Mouse (Mus musculus): Measurements from ENCODE around the gene Kcnab1. TPM values are rescaled to one million over a fixed set of nuclear protein-coding genes. Genes with fewer than 3 reads are reported as not detected.

Kcnab1 gene
- 10 to 100 TPM; 51.3 to 60.4 TPM for total RNA-seq (2021)
- long read RNA-seq, transcript Kcnab1-201 (14 exons, 3,245 nt): major isoform, 24 of 31 reads
- long read RNA-seq, partial matches to known transcripts: 2 of 31 reads
- long read RNA-seq, other reads (novel, unspliced or antisense): 5 of 31 reads

- peak; percentile 56 to 57 for DNase-seq (ENCODE audit: low spot score in 2 of 2)
Observed at GRCm38 (mm10) chr3:65108945-65109921, at the start of gene Kcnab1. TSS of gene Kcnab1 (plus strand) at chr3:65109384.

DNA sequence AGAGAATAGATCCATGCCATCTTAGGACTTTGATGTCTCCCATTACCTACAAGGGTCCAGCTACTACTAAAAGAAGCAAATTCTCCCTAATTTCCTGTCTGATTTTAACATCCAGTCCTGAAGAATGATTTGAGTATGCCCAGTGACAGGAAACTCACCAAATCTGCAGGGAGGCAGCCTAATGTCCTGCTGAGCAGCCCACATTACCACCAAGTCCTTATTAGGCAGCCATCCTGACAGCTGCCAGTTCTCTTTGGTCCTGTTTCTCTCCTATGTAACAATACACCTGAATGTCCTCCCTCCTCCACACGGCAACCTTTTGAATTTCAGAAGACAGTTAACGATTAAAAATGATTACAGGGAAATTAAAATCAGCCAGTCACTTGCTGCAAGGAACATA lies 20.9 kb upstream of the Kcnab1 start:
- DNase-seq (ENCODE audit: low spot score in 2 of 2): no peak

- DNase-seq (ENCODE audit: low spot score in 2 of 2): no peak
Observed at GRCm38 (mm10) chr3:65104117-65104516, 5.1 kb upstream of the Kcnab1 start.

- DNase-seq (ENCODE audit: low spot score in 2 of 2): no peak
Observed at GRCm38 (mm10) chr3:65110190-65110589, 1.0 kb downstream of the Kcnab1 start.

DNA sequence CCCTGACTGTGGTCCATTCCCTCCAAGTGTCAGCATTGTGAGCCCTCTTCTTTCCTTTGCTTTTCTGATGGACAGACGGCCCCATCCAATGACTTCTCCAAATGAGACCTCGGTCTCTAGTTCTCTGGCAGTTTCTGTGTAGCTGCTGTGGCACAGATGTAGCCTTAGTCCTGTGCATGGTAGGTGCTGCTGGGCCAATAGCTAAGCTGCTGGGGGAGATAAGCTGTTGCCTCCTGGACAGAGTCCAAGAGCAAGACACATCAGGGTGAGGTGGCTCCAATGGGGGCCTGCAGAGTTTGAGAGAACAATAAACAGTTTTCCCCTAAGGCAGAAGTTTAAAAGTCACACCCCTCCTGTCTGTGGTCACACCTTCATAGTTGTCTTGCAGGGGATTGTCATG lies 2.0 kb downstream of the Kcnab1 start:
- no peak for DNase-seq (ENCODE audit: low spot score in 2 of 2)

DNA sequence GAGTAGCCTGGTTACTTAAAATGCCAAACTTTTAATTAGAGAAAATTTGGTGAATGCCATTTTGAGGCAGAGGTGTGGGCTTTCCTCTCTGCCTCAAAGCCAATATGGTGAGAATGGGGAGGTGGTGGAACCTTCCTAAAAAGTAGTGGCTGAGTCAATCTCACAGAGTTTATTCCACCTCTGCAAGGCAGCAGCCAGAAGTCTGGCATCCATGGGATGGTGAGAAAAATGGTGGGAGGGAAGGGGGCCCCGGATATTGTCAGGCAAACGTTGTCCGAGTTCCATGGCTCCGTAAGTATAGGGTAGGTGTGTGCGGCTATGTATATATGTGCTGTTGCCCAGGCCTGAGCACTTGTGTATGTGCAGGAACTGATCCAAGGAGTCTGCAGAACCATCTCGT lies 6.0 kb downstream of the Kcnab1 start:
- DNase-seq (ENCODE audit: low spot score in 2 of 2): no peak

GRCm38 (mm10) chr3:65116958-65117357 lies 7.8 kb downstream of the Kcnab1 start:
- no peak for DNase-seq (ENCODE audit: low spot score in 2 of 2)

- DNase-seq (ENCODE audit: low spot score in 2 of 2): no peak
Observed at GRCm38 (mm10) chr3:65117365-65117764, 8.2 kb downstream of the Kcnab1 start.

GRCm38 (mm10) chr3:65124975-65125374 lies 15.8 kb downstream of the Kcnab1 start:
- DNase-seq (ENCODE audit: low spot score in 2 of 2): peak in 1 of 2 experiments; percentile 53

DNA sequence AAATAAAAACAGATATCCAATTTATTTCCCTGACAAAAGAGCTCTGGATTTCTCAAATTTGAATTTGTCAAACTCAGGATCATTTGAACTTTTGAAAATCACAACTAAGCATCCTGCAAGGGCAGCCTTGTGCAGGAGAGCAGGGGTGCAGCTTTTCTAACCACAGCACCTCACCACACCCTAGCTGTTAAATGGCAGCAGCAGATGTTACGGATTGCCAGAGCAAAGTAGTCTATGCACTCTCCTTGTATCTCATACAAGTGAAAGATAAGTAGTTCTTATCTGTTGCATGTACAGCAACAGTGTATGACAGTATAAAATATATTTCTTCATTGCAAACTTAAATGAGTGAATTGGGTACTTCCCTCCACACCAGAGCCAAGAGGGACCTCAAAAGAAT lies 20.4 kb downstream of the Kcnab1 start:
- DNase-seq (ENCODE audit: low spot score in 2 of 2): no peak

DNA sequence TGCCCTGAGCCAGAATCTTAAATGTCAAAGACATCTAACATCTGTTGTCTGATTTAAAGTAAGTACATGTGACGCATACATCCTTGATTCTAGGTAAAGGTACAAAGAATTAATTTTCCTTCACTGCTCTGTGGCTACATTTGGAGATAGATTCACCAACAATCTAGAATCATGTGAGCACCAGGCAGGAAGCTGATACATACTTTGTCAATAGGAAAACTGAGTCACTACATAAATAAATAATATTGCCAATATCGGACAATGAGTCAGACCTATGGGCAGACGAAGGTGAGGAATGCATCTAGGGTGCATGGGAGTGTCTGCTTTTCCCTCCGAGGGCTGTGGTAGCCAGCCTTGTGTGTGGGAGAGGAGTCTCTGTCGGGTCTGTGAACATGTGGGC lies 25.7 kb downstream of the Kcnab1 start:
- no peak for DNase-seq (ENCODE audit: low spot score in 2 of 2)

DNA sequence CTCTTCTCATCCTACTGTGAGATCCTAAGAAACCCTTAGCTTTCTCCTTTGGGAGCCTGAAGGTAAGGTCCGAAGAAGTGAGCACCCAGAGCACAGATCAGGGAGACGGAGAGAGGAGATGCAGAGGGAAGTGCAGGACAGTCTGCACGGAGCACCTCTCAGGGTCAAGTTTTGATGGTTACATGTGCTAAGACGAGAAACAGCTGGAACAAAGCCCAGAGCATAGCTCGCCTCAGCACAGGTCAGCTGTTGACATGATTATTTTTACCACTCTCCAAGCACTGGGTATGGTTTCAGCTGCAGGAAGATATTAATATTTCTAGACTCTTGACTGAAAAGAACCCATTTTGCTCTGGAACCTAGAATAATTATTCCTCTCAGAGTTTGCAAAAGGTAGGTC lies 27.7 kb downstream of the Kcnab1 start:
- DNase-seq (ENCODE audit: low spot score in 2 of 2): no peak

DNA sequence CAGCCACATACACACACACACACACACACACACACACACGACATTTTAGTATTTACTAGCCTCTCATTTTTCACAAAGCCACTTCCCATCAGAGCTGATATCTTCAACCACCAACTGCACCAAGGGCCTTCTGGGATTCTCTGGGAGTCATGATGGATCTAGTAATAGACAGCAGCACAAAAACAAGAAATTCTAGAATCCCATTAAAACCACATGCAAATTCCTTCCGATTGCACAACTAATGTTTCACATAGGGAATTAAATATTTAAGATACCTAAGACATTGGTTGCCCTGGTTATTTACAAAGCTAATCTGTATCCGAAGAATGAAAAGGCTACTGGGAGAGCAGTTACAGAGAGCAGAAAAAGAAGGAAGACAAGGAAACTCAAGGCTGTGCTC lies 29.6 kb downstream of the Kcnab1 start:
- DNase-seq (ENCODE audit: low spot score in 2 of 2): no peak

DNA sequence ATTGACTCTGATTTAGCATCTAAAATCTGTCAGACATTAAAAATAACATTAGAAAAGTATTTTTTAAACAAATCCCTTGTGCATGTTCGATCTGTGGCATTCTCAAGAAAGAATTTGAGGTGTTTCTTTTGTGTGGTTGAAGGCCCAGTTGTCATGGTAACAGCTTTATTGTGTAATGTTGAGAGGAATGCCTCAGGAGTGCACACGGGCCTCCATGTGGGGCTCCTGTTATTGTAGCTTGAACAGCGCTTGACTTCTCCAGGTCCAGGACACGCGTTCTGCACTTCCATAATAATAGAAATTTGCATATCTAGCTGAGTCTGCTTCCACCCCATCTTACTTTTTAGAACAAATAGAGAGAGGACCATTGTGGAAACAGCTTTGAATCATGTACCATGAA lies 36.0 kb downstream of the Kcnab1 start:
- no peak for DNase-seq (ENCODE audit: low spot score in 2 of 2)

DNA sequence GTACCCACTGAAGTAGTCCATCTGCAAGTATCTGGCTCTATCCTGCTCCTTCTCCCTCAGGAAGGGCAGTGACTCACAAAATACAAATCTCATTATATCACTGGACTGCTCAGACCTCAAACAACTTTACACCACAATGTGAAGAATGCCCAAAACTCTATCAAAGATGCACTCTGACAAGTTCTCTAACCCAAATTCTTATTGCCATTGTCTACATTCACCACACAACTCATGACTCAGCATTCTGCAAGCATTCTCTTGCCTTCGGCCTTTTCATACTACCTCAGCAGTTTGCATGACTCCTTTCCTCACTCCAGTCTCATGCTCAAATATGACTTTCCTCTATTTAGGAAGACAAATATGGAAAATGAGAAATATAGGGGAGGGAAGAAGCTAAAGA lies 42.6 kb downstream of the Kcnab1 start:
- DNase-seq (ENCODE audit: low spot score in 2 of 2): no peak

- DNase-seq (ENCODE audit: low spot score in 2 of 2): no peak
Observed at GRCm38 (mm10) chr3:65172964-65173363, 63.8 kb downstream of the Kcnab1 start.

- peak; percentile 35 to 45 for DNase-seq (ENCODE audit: low spot score in 2 of 2)
Observed at GRCm38 (mm10) chr3:65174564-65174963, 65.4 kb downstream of the Kcnab1 start.

DNA sequence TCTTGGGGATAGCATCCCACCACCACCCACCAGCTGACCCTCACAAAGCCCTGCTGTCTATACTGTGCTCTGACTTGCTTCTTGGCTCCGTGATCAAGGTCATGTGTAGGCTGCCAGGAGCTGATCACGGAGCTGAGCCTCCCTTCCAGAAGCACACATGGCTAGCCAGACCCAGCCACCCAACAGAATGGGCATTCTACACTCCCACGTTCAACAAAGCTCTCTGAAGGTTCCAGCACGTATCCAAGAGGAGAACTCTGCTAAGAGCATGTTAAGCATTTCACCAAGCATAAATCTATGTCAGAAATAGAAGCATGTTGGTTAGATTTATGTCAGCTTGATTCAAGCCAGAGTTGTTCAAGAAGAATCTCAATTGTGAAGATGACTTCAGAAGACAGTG lies 66.6 kb downstream of the Kcnab1 start:
- DNase-seq (ENCODE audit: low spot score in 2 of 2): no peak

GRCm38 (mm10) chr3:65176846-65177245 lies 67.7 kb downstream of the Kcnab1 start:
- no peak for DNase-seq (ENCODE audit: low spot score in 2 of 2)

- no peak for DNase-seq (ENCODE audit: low spot score in 2 of 2)
Observed at GRCm38 (mm10) chr3:65187833-65188698, 78.9 kb downstream of the Kcnab1 start.

GRCm38 (mm10) chr3:65200611-65201010 lies 91.4 kb downstream of the Kcnab1 start:
- DNase-seq (ENCODE audit: low spot score in 2 of 2): no peak

Measured in layer of hippocampus, postnatal 10 days (tissue).